Mouse (Mus musculus) G1E (cell line): ENCODE results near the gene Med9.

Experiments used
- CTCF ChIP-seq: IDR thresholded peaks from 2 replicates; pipeline ENCODE4 v1.5.1; 2012; ENCODE audit warnings: low read depth, low read length, inconsistent platforms, mixed read lengths
- GATA1 ChIP-seq: IDR thresholded peaks from 2 replicates; pipeline ENCODE4 v1.6.1; 2012; ENCODE audit warnings: borderline replicate concordance, low read length, inconsistent platforms, mixed read lengths
- POLR2AphosphoS5 ChIP-seq: IDR thresholded peaks from 2 replicates; pipeline ENCODE4 v1.6.1; 2012; ENCODE audit warnings: low read depth, low read length, inconsistent platforms; ENCODE audit not compliant: insufficient replicate concordance

DNA sequence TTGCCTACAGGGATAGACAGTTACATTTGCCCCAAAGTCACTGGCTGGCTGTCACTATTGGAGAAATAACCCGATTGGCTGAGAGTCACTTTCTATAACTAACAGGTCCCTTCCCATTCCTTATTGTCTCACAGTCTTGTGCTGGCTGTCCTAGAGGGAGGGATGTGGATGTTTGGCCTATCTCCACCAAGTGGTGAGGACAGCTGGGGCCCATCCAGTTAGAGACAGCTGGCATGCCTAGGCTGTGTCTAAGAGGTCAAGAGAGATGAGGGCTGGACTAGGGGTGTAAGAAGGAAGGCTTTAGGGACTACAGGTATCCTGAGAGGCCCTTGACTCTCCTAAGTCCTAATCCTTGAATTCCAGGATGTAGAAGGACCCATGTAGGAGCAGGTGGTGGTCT lies 36.5 kb upstream of the Med9 start:
- no peak for TF ChIP-seq CTCF
- no peak for TF ChIP-seq GATA1
- TF ChIP-seq POLR2AphosphoS5 = no peak
